Mouse (Mus musculus) midbrain, embryonic 14.5 days (tissue): ENCODE data around the gene Dph1. TPM values are rescaled to one million over a fixed set of nuclear protein-coding genes. Genes with fewer than 3 reads are reported as not detected.

Source experiments
- ATAC-seq: fragments of 200-750 bp; cut with Nextera tagmentation; 2 replicates; pipeline ENCODE4 v1.8.0; 2017; ENCODE audit warnings: moderate number of reproducible peaks, moderate library complexity; ENCODE audit not compliant: low FRiP score, low TSS enrichment
- DNase-seq: peaks from one replicate; pipeline ENCODE4 v3.0.0-alpha.2; 2015
- H3K27ac ChIP-seq: fragments of 300-500 bp; sonication (generic); replicated peaks from 2 replicates; pipeline ENCODE4 v1.5.1; 2014; ENCODE audit warnings: mild to moderate bottlenecking, low read depth, low read length, moderate library complexity
- H3K27me3 ChIP-seq: fragments of 300-500 bp; sonication (generic); 2 replicates; pipeline ENCODE4 v1.6.1; 2014; ENCODE audit warnings: low read length, control low read depth, mixed read lengths; ENCODE audit not compliant: control insufficient read depth, insufficient read depth
- H3K36me3 ChIP-seq: fragments of 300-500 bp; sonication (generic); 2 replicates; pipeline ENCODE4 v1.6.1; 2014; ENCODE audit warnings: low read length, control low read depth; ENCODE audit not compliant: control insufficient read depth, insufficient read depth
- H3K4me1 ChIP-seq: fragments of 300-500 bp; sonication (generic); 2 replicates; pipeline ENCODE4 v1.6.1; 2014; ENCODE audit warnings: mild to moderate bottlenecking, antibody characterized with exemption, low read length, control low read depth; ENCODE audit not compliant: control insufficient read depth, insufficient read depth
- H3K4me2 ChIP-seq: fragments of 300-500 bp; sonication (generic); 2 replicates; pipeline ENCODE4 v1.6.1; 2014; ENCODE audit warnings: mild to moderate bottlenecking, low read length, moderate library complexity
- H3K4me3 ChIP-seq: fragments of 300-500 bp; sonication (generic); replicated peaks from 2 replicates; pipeline ENCODE4 v1.5.1; 2014; ENCODE audit warnings: low read depth, low read length
- H3K9ac ChIP-seq: fragments of 300-500 bp; sonication (generic); replicated peaks from 2 replicates; pipeline ENCODE4 v1.6.1; 2014; ENCODE audit warnings: mild to moderate bottlenecking, low read length, moderate library complexity
- H3K9me3 ChIP-seq: fragments of 300-500 bp; sonication (generic); 2 replicates; pipeline ENCODE4 v1.6.1; 2016; ENCODE audit warnings: low read length, control low read depth, mixed read lengths; ENCODE audit not compliant: control insufficient read depth
- WGBS: fragments of 180-500 bp; shearing (Covaris S2); extraction: QIAGEN DNeasy Blood & Tissue Kit; methylation state at CpG from one replicate; pipeline ENCODE4 v1.1.7; 2014; 5-methylcytosine and 5-hydroxymethylcytosine counted together
- polyA plus RNA-seq: library from polyadenylated mRNA; unstranded; fragments of >200 nt; fragmentation: Nextera tagmentation; extraction: Ambion mirVana; gene quantifications from 2 replicates; pipeline ENCODE4 v1.2.1, GENCODE M21; 2014

Dph1 gene
- polyA plus RNA-seq, 1 experiment from 2014 or later = 14.8 TPM

- H3K9ac ChIP-seq = no peak overlapping the region
- no peak for ATAC-seq
- no peaks in the 10 kb centered on the region for H3K27me3 ChIP-seq
- H3K4me3 ChIP-seq = no peak overlapping the region
- DNase-seq = no peak
- no peak overlapping the region for H3K27ac ChIP-seq
- no peak overlapping the region for H3K4me2 ChIP-seq
- H3K9me3 ChIP-seq = no peaks in the 10 kb centered on the region
- H3K4me1 ChIP-seq = no peaks in the 10 kb centered on the region
- H3K36me3 ChIP-seq = peaks cover 34% of the 10 kb centered on the region
- 79% methylated on average over 6 of the region's 6 CpGs for WGBS
Observed at GRCm38 (mm10) chr11:75155985-75156384, 35.1 kb downstream of the Dph1 start.

GRCm38 (mm10) chr11:75154053-75154585 is 36.9 kb downstream of the Dph1 start:
- Histone ChIP-seq H3K27ac (no peak overlapping the region), H3K27me3 (no peaks in the 10 kb centered on the region), H3K4me2 (no peak overlapping the region), H3K9me3 (no peaks in the 10 kb centered on the region), H3K36me3 (peaks cover 22% of the 10 kb centered on the region), H3K9ac (no peak overlapping the region), H3K4me3 (no peak overlapping the region), H3K4me1 (no peaks in the 10 kb centered on the region)
- DNase-seq (no peak), ATAC-seq (no peak)
- 85% methylated on average over 6 of the region's 6 CpGs for WGBS

GRCm38 (mm10) chr11:75152603-75153557 is 38.2 kb downstream of the Dph1 start:
- peaks cover under 1% of the 10 kb centered on the region for H3K4me1 ChIP-seq
- H3K4me2 ChIP-seq = no peak overlapping the region
- no peak for DNase-seq
- 0 out of 2 replicates have a peak overlapping the region, but pooled peaks have one; percentile 2 for H3K27ac ChIP-seq
- no peaks in the 10 kb centered on the region for H3K9me3 ChIP-seq
- WGBS = 83% methylated on average over 18 of the region's 18 CpGs
- ATAC-seq = no peak
- H3K36me3 ChIP-seq = peaks cover 17% of the 10 kb centered on the region
- H3K4me3 ChIP-seq = no peak overlapping the region
- no peak overlapping the region for H3K9ac ChIP-seq
- no peaks in the 10 kb centered on the region for H3K27me3 ChIP-seq

GRCm38 (mm10) chr11:75150346-75150745 is 40.7 kb downstream of the Dph1 start:
- peaks cover 18% of the 10 kb centered on the region for H3K36me3 ChIP-seq
- no peak for ATAC-seq
- no peak for DNase-seq
- H3K4me3 ChIP-seq = no peak overlapping the region
- H3K9ac ChIP-seq = no peak overlapping the region
- H3K27me3 ChIP-seq = no peaks in the 10 kb centered on the region
- peaks cover 12% of the 10 kb centered on the region for H3K4me1 ChIP-seq
- no peaks in the 10 kb centered on the region for H3K9me3 ChIP-seq
- WGBS = 76% methylated on average over 1 of the region's 1 CpGs
- H3K27ac ChIP-seq = no peak overlapping the region
- H3K4me2 ChIP-seq = no peak overlapping the region

GRCm38 (mm10) chr11:75148332-75149035 is 42.6 kb downstream of the Dph1 start:
- H3K9ac ChIP-seq = no peak overlapping the region
- H3K27ac ChIP-seq = peak overlapping the region; percentile 74; the same call in 1 of the 2 replicates
- no peaks in the 10 kb centered on the region for H3K9me3 ChIP-seq
- no peak overlapping the region for H3K4me3 ChIP-seq
- 90% methylated on average over 11 of the region's 11 CpGs for WGBS
- peaks cover 12% of the 10 kb centered on the region for H3K4me1 ChIP-seq
- no peak for ATAC-seq
- peaks cover 31% of the 10 kb centered on the region for H3K36me3 ChIP-seq
- no peak overlapping the region for H3K4me2 ChIP-seq
- no peaks in the 10 kb centered on the region for H3K27me3 ChIP-seq
- DNase-seq = no peak

GRCm38 (mm10) chr11:75147846-75148168 is 43.2 kb downstream of the Dph1 start:
- peaks cover 32% of the 10 kb centered on the region for H3K36me3 ChIP-seq
- WGBS = 56% methylated on average over 3 of the region's 3 CpGs
- ATAC-seq (no peak), DNase-seq (no peak)
- H3K27me3 ChIP-seq = no peaks in the 10 kb centered on the region
- no peak overlapping the region for H3K4me2 ChIP-seq
- H3K9ac ChIP-seq = no peak overlapping the region
- H3K4me3 ChIP-seq = no peak overlapping the region
- H3K27ac ChIP-seq = peak overlapping the region; percentile 74
- H3K4me1 ChIP-seq = peaks cover 12% of the 10 kb centered on the region
- H3K9me3 ChIP-seq = no peaks in the 10 kb centered on the region

- H3K4me2 ChIP-seq = no peak overlapping the region
- DNase-seq (peak; percentile 75), ATAC-seq (peak; percentile 46; the same call in 1 of the 2 replicates)
- peak overlapping the region; percentile 74 for H3K27ac ChIP-seq
- no peak overlapping the region for H3K9ac ChIP-seq
- peaks cover 12% of the 10 kb centered on the region for H3K4me1 ChIP-seq
- H3K4me3 ChIP-seq = no peak overlapping the region
- no peaks in the 10 kb centered on the region for H3K9me3 ChIP-seq
- no peaks in the 10 kb centered on the region for H3K27me3 ChIP-seq
- peaks cover 35% of the 10 kb centered on the region for H3K36me3 ChIP-seq
- WGBS = 44% methylated on average over 11 of the region's 11 CpGs
Observed at GRCm38 (mm10) chr11:75147106-75147845, 43.8 kb downstream of the Dph1 start.

- WGBS = 93% methylated on average over 2 of the region's 2 CpGs
- Histone ChIP-seq H3K4me1 (peaks cover 12% of the 10 kb centered on the region), H3K36me3 (peaks cover 39% of the 10 kb centered on the region), H3K9me3 (no peaks in the 10 kb centered on the region), H3K9ac (no peak overlapping the region), H3K27me3 (no peaks in the 10 kb centered on the region), H3K4me2 (no peak overlapping the region), H3K27ac (no peak overlapping the region), H3K4me3 (no peak overlapping the region)
- DNase-seq (no peak), ATAC-seq (no peak)
Observed at GRCm38 (mm10) chr11:75145841-75146240, 45.2 kb downstream of the Dph1 start.
